Mouse (Mus musculus): Measurements from ENCODE around the gene Zbtb4. TPM values are rescaled to one million over a fixed set of nuclear protein-coding genes. Genes with fewer than 3 reads are reported as not detected.

The Zbtb4 gene
- polyA plus RNA-seq, 1 experiment from 2014 or later, result 2.0 TPM

- H3K36me3 ChIP-seq (ENCODE audit: control insufficient read depth, insufficient read depth, low read length), result no peaks in the 10 kb centered on the region
- no peak overlapping the region for H3K4me2 ChIP-seq (replicated peaks; ENCODE audit: low read depth, low read length)
- 0 out of 2 replicates have a peak, but pooled peaks cover 3% of the 10 kb centered on the region for H3K9me3 ChIP-seq (ENCODE audit: control insufficient read depth, low read length)
- 81% methylated on average over 4 of the region's 4 CpGs for WGBS
- no peak overlapping the region for H3K4me3 ChIP-seq (ENCODE audit: low read length)
- H3K27me3 ChIP-seq (ENCODE audit: control insufficient read depth, insufficient read depth, low read length), result peaks cover 34% of the 10 kb centered on the region
- no peak for ATAC-seq (ENCODE audit: low FRiP score, low TSS enrichment)
- H3K4me1 ChIP-seq (ENCODE audit: control insufficient read depth, insufficient read depth, low read length), result peaks cover 31% of the 10 kb centered on the region
- H3K27ac ChIP-seq (ENCODE audit: low read depth, low read length), result no peak overlapping the region
- no peak overlapping the region for H3K9ac ChIP-seq (ENCODE audit: low read depth, low read length)
Measured at GRCm38 (mm10) chr11:69806378-69806777, 40.7 kb downstream of the Zbtb4 start.

- Histone ChIP-seq H3K27ac (ENCODE audit: low read depth, low read length) (no peak overlapping the region), H3K36me3 (ENCODE audit: control insufficient read depth, insufficient read depth, low read length) (no peaks in the 10 kb centered on the region), H3K4me2 (replicated peaks; ENCODE audit: low read depth, low read length) (no peak overlapping the region), H3K27me3 (ENCODE audit: control insufficient read depth, insufficient read depth, low read length) (peaks cover 24% of the 10 kb centered on the region), H3K9ac (ENCODE audit: low read depth, low read length) (no peak overlapping the region), H3K4me3 (ENCODE audit: low read length) (no peak overlapping the region), H3K4me1 (ENCODE audit: control insufficient read depth, insufficient read depth, low read length) (peaks cover 21% of the 10 kb centered on the region), H3K9me3 (ENCODE audit: control insufficient read depth, low read length) (0 out of 2 replicates have a peak, but pooled peaks cover 3% of the 10 kb centered on the region)
- WGBS, result 80% methylated on average over 2 of the region's 2 CpGs
- ATAC-seq (ENCODE audit: low FRiP score, low TSS enrichment), result no peak
Measured at GRCm38 (mm10) chr11:69807641-69808040, 41.9 kb downstream of the Zbtb4 start.

- Histone ChIP-seq H3K9me3 (ENCODE audit: control insufficient read depth, low read length) (0 out of 2 replicates have a peak, but pooled peaks cover 3% of the 10 kb centered on the region), H3K4me2 (replicated peaks; ENCODE audit: low read depth, low read length) (no peak overlapping the region), H3K36me3 (ENCODE audit: control insufficient read depth, insufficient read depth, low read length) (no peaks in the 10 kb centered on the region), H3K27ac (ENCODE audit: low read depth, low read length) (no peak overlapping the region), H3K4me1 (ENCODE audit: control insufficient read depth, insufficient read depth, low read length) (no peaks in the 10 kb centered on the region; the same call in 1 of the 2 replicates), H3K4me3 (ENCODE audit: low read length) (no peak overlapping the region), H3K9ac (ENCODE audit: low read depth, low read length) (no peak overlapping the region), H3K27me3 (ENCODE audit: control insufficient read depth, insufficient read depth, low read length) (peaks cover 5% of the 10 kb centered on the region; the same call in 1 of the 2 replicates)
- ATAC-seq (ENCODE audit: low FRiP score, low TSS enrichment), result no peak
Measured at GRCm38 (mm10) chr11:69810280-69810679, 44.6 kb downstream of the Zbtb4 start.

- ATAC-seq (ENCODE audit: low FRiP score, low TSS enrichment), result no peak
- H3K9me3 ChIP-seq (ENCODE audit: control insufficient read depth, low read length), result 0 out of 2 replicates have a peak, but pooled peaks cover 3% of the 10 kb centered on the region
- H3K27me3 ChIP-seq (ENCODE audit: control insufficient read depth, insufficient read depth, low read length), result no peaks in the 10 kb centered on the region
- WGBS, result 51% methylated on average over 10 of the region's 10 CpGs
- H3K4me3 ChIP-seq (ENCODE audit: low read length), result no peak within 1 kb of the TSS
- no peaks in the 10 kb centered on the region for H3K4me1 ChIP-seq (ENCODE audit: control insufficient read depth, insufficient read depth, low read length)
- no peak within 1 kb of the TSS for H3K9ac ChIP-seq (ENCODE audit: low read depth, low read length)
- H3K27ac ChIP-seq (ENCODE audit: low read depth, low read length), result no peak within 1 kb of the TSS
- H3K36me3 ChIP-seq (ENCODE audit: control insufficient read depth, insufficient read depth, low read length), result no peaks in the 10 kb centered on the region
- no peak within 1 kb of the TSS for H3K4me2 ChIP-seq (replicated peaks; ENCODE audit: low read depth, low read length)
Measured at GRCm38 (mm10) chr11:69815155-69815554, 49.4 kb downstream of the Zbtb4 start, which contains the start of gene Gm39566. TSS of gene Gm39566 (minus strand) at chr11:69815298.

- ATAC-seq (ENCODE audit: low FRiP score, low TSS enrichment), result no peak
- Histone ChIP-seq H3K4me1 (ENCODE audit: control insufficient read depth, insufficient read depth, low read length) (no peaks in the 10 kb centered on the region), H3K27me3 (ENCODE audit: control insufficient read depth, insufficient read depth, low read length) (no peaks in the 10 kb centered on the region), H3K27ac (ENCODE audit: low read depth, low read length) (no peak overlapping the region), H3K9ac (ENCODE audit: low read depth, low read length) (no peak overlapping the region), H3K36me3 (ENCODE audit: control insufficient read depth, insufficient read depth, low read length) (no peaks in the 10 kb centered on the region), H3K4me3 (ENCODE audit: low read length) (no peak overlapping the region), H3K9me3 (ENCODE audit: control insufficient read depth, low read length) (0 out of 2 replicates have a peak, but pooled peaks cover 3% of the 10 kb centered on the region), H3K4me2 (replicated peaks; ENCODE audit: low read depth, low read length) (no peak overlapping the region)
- 93% methylated on average over 12 of the region's 12 CpGs for WGBS
Measured at GRCm38 (mm10) chr11:69816520-69816919, 50.8 kb downstream of the Zbtb4 start.

GRCm38 (mm10) chr11:69818365-69818764, 52.7 kb downstream of the Zbtb4 start, which contains the start of gene Spem2:
TSS of gene Spem2 (minus strand) at chr11:69818465.
- ATAC-seq (ENCODE audit: low FRiP score, low TSS enrichment), result no peak
- Histone ChIP-seq H3K9ac (ENCODE audit: low read depth, low read length) (no peak within 1 kb of the TSS), H3K27ac (ENCODE audit: low read depth, low read length) (no peak within 1 kb of the TSS), H3K4me3 (ENCODE audit: low read length) (no peak within 1 kb of the TSS), H3K36me3 (ENCODE audit: control insufficient read depth, insufficient read depth, low read length) (no peaks in the 10 kb centered on the region), H3K27me3 (ENCODE audit: control insufficient read depth, insufficient read depth, low read length) (no peaks in the 10 kb centered on the region), H3K4me2 (replicated peaks; ENCODE audit: low read depth, low read length) (no peak within 1 kb of the TSS), H3K9me3 (ENCODE audit: control insufficient read depth, low read length) (0 out of 2 replicates have a peak, but pooled peaks cover 3% of the 10 kb centered on the region), H3K4me1 (ENCODE audit: control insufficient read depth, insufficient read depth, low read length) (no peaks in the 10 kb centered on the region)
- 90% methylated on average over 2 of the region's 2 CpGs for WGBS

- 0 out of 2 replicates have a peak, but pooled peaks cover 3% of the 10 kb centered on the region for H3K9me3 ChIP-seq (ENCODE audit: control insufficient read depth, low read length)
- H3K4me3 ChIP-seq (ENCODE audit: low read length), result no peak overlapping the region
- no peak overlapping the region for H3K4me2 ChIP-seq (replicated peaks; ENCODE audit: low read depth, low read length)
- no peak overlapping the region for H3K9ac ChIP-seq (ENCODE audit: low read depth, low read length)
- H3K27me3 ChIP-seq (ENCODE audit: control insufficient read depth, insufficient read depth, low read length), result no peaks in the 10 kb centered on the region
- H3K36me3 ChIP-seq (ENCODE audit: control insufficient read depth, insufficient read depth, low read length), result no peaks in the 10 kb centered on the region
- ATAC-seq (ENCODE audit: low FRiP score, low TSS enrichment), result no peak
- WGBS, result 92% methylated on average over 8 of the region's 8 CpGs
- H3K4me1 ChIP-seq (ENCODE audit: control insufficient read depth, insufficient read depth, low read length), result no peaks in the 10 kb centered on the region
- no peak overlapping the region for H3K27ac ChIP-seq (ENCODE audit: low read depth, low read length)
Measured at GRCm38 (mm10) chr11:69818871-69819270, 53.2 kb downstream of the Zbtb4 start.

- WGBS, result 84% methylated on average over 3 of the region's 3 CpGs
- H3K27me3 ChIP-seq (ENCODE audit: control insufficient read depth, insufficient read depth, low read length), result no peaks in the 10 kb centered on the region
- H3K4me3 ChIP-seq (ENCODE audit: low read length), result no peak within 1 kb of the TSS
- no peak within 1 kb of the TSS for H3K4me2 ChIP-seq (replicated peaks; ENCODE audit: low read depth, low read length)
- no peak within 1 kb of the TSS for H3K9ac ChIP-seq (ENCODE audit: low read depth, low read length)
- no peak within 1 kb of the TSS for H3K27ac ChIP-seq (ENCODE audit: low read depth, low read length)
- ATAC-seq (ENCODE audit: low FRiP score, low TSS enrichment), result no peak
- H3K36me3 ChIP-seq (ENCODE audit: control insufficient read depth, insufficient read depth, low read length), result peaks cover 26% of the 10 kb centered on the region
- no peaks in the 10 kb centered on the region for H3K4me1 ChIP-seq (ENCODE audit: control insufficient read depth, insufficient read depth, low read length)
- H3K9me3 ChIP-seq (ENCODE audit: control insufficient read depth, low read length), result 0 out of 2 replicates have a peak, but pooled peaks cover 3% of the 10 kb centered on the region
Measured at GRCm38 (mm10) chr11:69822080-69822479, 56.4 kb downstream of the Zbtb4 start, which contains the start of gene Spem1. TSS of gene Spem1 (minus strand) at chr11:69822180.

GRCm38 (mm10) chr11:69823456-69823855, 57.7 kb downstream of the Zbtb4 start:
- no peak overlapping the region for H3K4me3 ChIP-seq (ENCODE audit: low read length)
- no peaks in the 10 kb centered on the region for H3K9me3 ChIP-seq (ENCODE audit: control insufficient read depth, low read length)
- 62% methylated on average over 2 of the region's 2 CpGs for WGBS
- peaks cover 39% of the 10 kb centered on the region for H3K36me3 ChIP-seq (ENCODE audit: control insufficient read depth, insufficient read depth, low read length)
- H3K27ac ChIP-seq (ENCODE audit: low read depth, low read length), result no peak overlapping the region
- no peaks in the 10 kb centered on the region for H3K4me1 ChIP-seq (ENCODE audit: control insufficient read depth, insufficient read depth, low read length)
- H3K4me2 ChIP-seq (replicated peaks; ENCODE audit: low read depth, low read length), result no peak overlapping the region
- H3K9ac ChIP-seq (ENCODE audit: low read depth, low read length), result no peak overlapping the region
- no peaks in the 10 kb centered on the region for H3K27me3 ChIP-seq (ENCODE audit: control insufficient read depth, insufficient read depth, low read length)
- no peak for ATAC-seq (ENCODE audit: low FRiP score, low TSS enrichment)
